Mouse (Mus musculus) liver, embryonic 15.5 days (tissue): ENCODE data around the gene Heatr5a. TPM values are rescaled to one million over a fixed set of nuclear protein-coding genes. Genes with fewer than 3 reads are reported as not detected.

Source experiments
- ATAC-seq: fragments of 200-750 bp; cut with Nextera tagmentation; 2 replicates; pipeline ENCODE4 v1.8.0; 2017; ENCODE audit warnings: moderate number of reproducible peaks, mild to moderate bottlenecking, moderate library complexity; ENCODE audit not compliant: insufficient read depth
- H3K27ac ChIP-seq: fragments of 300-500 bp; sonication (generic); replicated peaks from 2 replicates; pipeline ENCODE4 v1.5.1; 2015; ENCODE audit warnings: mild to moderate bottlenecking, inconsistent platforms
- H3K27me3 ChIP-seq: fragments of 300-500 bp; sonication (generic); 2 replicates; pipeline ENCODE4 v1.6.1; 2015; ENCODE audit warnings: mild to moderate bottlenecking, inconsistent platforms
- H3K36me3 ChIP-seq: fragments of 300-500 bp; sonication (generic); replicated peaks from 2 replicates; pipeline ENCODE4 v1.6.1; 2015; ENCODE audit warnings: moderate library complexity, mild to moderate bottlenecking, inconsistent platforms
- H3K4me1 ChIP-seq: fragments of 300-500 bp; sonication (generic); replicated peaks from 2 replicates; pipeline ENCODE4 v1.6.1; 2015; ENCODE audit warnings: inconsistent platforms
- H3K4me2 ChIP-seq: fragments of 300-500 bp; sonication (generic); 2 replicates; pipeline ENCODE4 v1.6.1; 2015; ENCODE audit warnings: moderate library complexity, mild to moderate bottlenecking, inconsistent platforms
- H3K4me3 ChIP-seq: fragments of 300-500 bp; sonication (generic); replicated peaks from 2 replicates; pipeline ENCODE4 v1.5.1; 2015; ENCODE audit warnings: mild to moderate bottlenecking, inconsistent platforms
- H3K9ac ChIP-seq: fragments of 300-500 bp; sonication (generic); 2 replicates; pipeline ENCODE4 v1.6.1; 2015; ENCODE audit warnings: moderate library complexity, mild to moderate bottlenecking, inconsistent platforms
- H3K9me3 ChIP-seq: fragments of 300-500 bp; sonication (generic); replicated peaks from 2 replicates; pipeline ENCODE4 v1.6.1; 2016; ENCODE audit warnings: inconsistent platforms
- WGBS: fragments of 180-500 bp; shearing (Covaris S2); methylation state at CpG from one replicate; pipeline ENCODE4 v1.1.7; 2015; ENCODE audit warnings: mixed read lengths; ENCODE audit not compliant: insufficient replicate concordance; 5-methylcytosine and 5-hydroxymethylcytosine counted together
- polyA plus RNA-seq: library from polyadenylated mRNA; unstranded; fragments of >200 nt; fragmentation: Nextera tagmentation; extraction: Ambion mirVana; gene quantifications from 2 replicates; pipeline ENCODE4 v1.2.1, GENCODE M21; 2015

The Heatr5a gene
- polyA plus RNA-seq, 1 experiment from 2014 or later: 4.9 TPM

DNA sequence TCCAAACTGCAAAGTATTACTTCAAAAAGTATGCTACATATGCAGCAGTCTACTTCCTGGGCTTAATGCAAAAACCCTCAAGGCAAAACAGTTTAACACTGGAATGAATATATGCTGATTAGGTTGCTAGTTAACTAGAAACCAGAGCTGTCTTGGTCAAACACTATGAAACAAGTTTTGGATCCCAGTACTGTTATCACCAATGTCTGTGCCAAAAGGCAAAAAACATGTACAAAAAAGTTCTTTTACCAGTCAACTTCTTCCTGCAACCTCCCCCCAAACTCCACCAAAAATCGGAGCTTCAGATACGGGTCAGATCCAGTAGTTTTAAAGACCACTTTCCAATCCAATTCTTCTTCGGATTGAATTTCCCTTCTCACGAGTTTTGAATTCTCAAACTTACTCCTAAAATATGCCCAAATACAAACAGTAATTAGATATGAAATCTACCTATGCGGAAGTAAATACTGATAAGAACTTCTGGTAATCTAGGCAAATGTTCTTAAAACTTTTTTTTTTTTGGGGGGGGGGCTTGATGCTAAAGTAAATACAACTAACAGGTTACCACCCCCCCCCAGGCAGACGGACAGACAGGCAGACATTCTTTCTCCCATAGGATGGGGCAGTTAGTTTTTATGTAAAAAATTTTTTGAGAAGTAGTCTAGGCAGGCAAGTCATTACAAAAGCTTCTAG lies 143.0 kb downstream of the Heatr5a start:
- no peak for ATAC-seq
- Histone ChIP-seq H3K4me3 (peak overlapping the region; percentile 88), H3K27ac (peak overlapping the region; percentile 100), H3K4me2 (peak overlapping the region; percentile 66), H3K4me1 (peaks cover 55% of the 10 kb centered on the region), H3K27me3 (no peaks in the 10 kb centered on the region), H3K9ac (peak overlapping the region; percentile 99), H3K36me3 (peaks cover 36% of the 10 kb centered on the region), H3K9me3 (no peaks in the 10 kb centered on the region)
- 3% methylated on average over 6 of the region's 6 CpGs for WGBS

Other genes with a start within 250 kb of the Heatr5a start
- gene Hectd1, start 141.8 kb downstream of the Heatr5a start, polyA plus RNA-seq: 24.0 and 29.4 TPM in 2 replicates
- 11.3 and 12.1 TPM in 2 replicates for gene Dtd2, start 35.2 kb upstream of the Heatr5a start, polyA plus RNA-seq
- gene Gpr33, start 56.7 kb upstream of the Heatr5a start, polyA plus RNA-seq: not detected in 2 replicates
- 3.7 and 4.3 TPM in 2 replicates for gene Nubpl, start 126.4 kb upstream of the Heatr5a start, polyA plus RNA-seq